Mouse (Mus musculus): ENCODE measurements around the gene Cep250. TPM values are rescaled to one million over a fixed set of nuclear protein-coding genes. Genes with fewer than 3 reads are reported as not detected.
A peak's percentile ranks its signal among the peaks of the same experiment; 100 is the strongest.

The Cep250 gene
- polyA plus RNA-seq, 1 experiment: 15.9 TPM

DNA sequence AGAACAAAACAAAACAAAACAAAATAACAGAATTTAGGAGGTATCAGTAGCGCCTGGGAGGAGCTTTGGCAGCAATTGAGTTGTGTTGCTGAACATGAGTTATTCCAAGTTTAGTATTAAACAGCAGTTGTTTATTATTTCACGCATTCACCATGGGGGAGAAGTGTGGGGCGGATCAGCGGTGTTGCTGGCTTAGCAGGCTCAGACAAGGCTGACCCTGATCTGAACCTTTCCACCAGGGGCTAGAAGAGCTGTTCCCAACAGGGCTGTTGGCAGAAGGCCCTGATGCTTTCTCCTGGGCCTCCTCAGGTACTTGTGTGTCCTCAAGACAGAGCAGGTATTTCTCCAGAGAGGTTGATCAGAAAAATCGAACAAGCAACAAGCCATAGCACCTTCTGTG is 3.7 kb downstream of the Cep250 start:
- TF ChIP-seq CTCF (IDR thresholded peaks at IDR 0.05; ENCODE audit: extremely low read depth, insufficient read depth, low read length) (no peak), POLR2A (IDR thresholded peaks at IDR 0.05; ENCODE audit: extremely low read depth, insufficient read depth, low read length) (no peak)
- Histone ChIP-seq H3K4me1 (ENCODE audit: control insufficient read depth, insufficient read depth, low read length) (no peaks in the 10 kb centered on the region; the same call in 1 of the 2 replicates), H3K4me3 (ENCODE audit: insufficient read depth, low read length) (no peak overlapping the region), H3K27ac (ENCODE audit: insufficient read depth, low read length) (no peak overlapping the region)

DNA sequence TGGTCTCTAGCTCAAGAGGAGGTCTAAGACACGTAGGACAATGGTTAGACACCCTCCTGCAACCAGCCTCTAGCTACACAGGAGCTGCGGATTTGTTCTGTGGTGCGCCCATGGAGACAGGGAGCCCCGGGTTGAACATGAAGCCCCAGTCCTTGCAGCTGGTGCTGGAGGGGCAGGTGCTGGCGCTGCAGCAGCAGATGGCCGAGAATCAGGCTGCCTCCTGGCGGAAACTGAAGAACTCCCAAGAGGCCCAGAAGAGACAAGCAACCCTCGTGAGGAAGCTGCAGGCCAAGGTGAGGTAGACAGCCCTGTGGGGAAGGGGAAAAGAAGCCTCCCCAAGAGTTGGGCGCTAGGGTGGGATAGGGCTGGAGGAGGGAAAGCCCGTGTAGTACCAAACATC is 5.6 kb downstream of the Cep250 start:
- no peak for TF ChIP-seq POLR2A (IDR thresholded peaks at IDR 0.05; ENCODE audit: extremely low read depth, insufficient read depth, low read length)
- no peak for TF ChIP-seq CTCF (IDR thresholded peaks at IDR 0.05; ENCODE audit: extremely low read depth, insufficient read depth, low read length)
- Histone ChIP-seq H3K27ac (ENCODE audit: insufficient read depth, low read length) (no peak overlapping the region), H3K4me1 (ENCODE audit: control insufficient read depth, insufficient read depth, low read length) (no peaks in the 10 kb centered on the region; the same call in 1 of the 2 replicates), H3K4me3 (ENCODE audit: insufficient read depth, low read length) (no peak overlapping the region)

DNA sequence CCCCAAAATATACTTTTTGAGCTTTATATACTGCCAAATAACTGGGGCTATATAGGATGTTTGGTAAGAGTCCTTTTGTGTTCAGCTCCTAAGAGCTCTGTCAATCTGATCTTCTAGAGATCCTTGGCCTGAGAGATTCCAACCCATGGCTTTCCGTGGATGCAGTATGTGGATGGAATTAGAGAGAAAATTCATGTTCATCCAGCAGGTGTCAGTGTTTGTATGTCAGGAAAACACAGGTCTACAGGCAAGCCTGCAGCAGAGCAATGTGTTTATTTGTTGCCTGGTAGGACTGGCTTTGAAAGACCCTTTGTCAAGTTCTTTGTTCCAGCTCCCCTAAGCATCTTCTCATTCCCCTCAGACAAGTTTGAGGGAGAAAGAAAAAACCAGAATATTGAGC is 6.7 kb downstream of the Cep250 start:
- no peaks in the 10 kb centered on the region for H3K4me1 ChIP-seq (ENCODE audit: control insufficient read depth, insufficient read depth, low read length)
- TF ChIP-seq CTCF (IDR thresholded peaks at IDR 0.05; ENCODE audit: extremely low read depth, insufficient read depth, low read length) (peak; percentile 45; the same call in 1 of the 2 replicates), POLR2A (IDR thresholded peaks at IDR 0.05; ENCODE audit: extremely low read depth, insufficient read depth, low read length) (no peak)
- no peak overlapping the region for H3K4me3 ChIP-seq (ENCODE audit: insufficient read depth, low read length)
- H3K27ac ChIP-seq (ENCODE audit: insufficient read depth, low read length): no peak overlapping the region

DNA sequence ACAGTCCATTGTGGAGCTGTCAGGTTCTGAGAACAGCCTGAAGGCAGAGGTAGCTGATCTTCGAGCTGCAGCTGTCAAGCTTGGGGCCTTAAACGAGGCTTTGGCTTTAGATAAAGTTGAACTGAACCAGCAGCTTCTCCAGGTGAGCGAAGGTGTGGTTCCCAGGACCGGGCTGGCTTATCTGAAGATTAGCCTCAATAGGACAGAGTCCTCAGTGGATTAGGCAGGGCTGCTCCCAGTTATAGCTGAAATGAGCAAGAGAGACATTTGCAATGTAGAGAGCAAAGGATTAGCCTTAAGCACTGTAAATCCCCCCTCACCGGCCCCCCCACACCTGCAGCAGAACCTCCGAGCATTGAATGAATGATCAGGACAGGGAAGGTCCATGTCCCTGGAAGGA is 17.1 kb downstream of the Cep250 start:
- H3K4me1 ChIP-seq (ENCODE audit: control insufficient read depth, insufficient read depth, low read length): no peaks in the 10 kb centered on the region
- TF ChIP-seq POLR2A (IDR thresholded peaks at IDR 0.05; ENCODE audit: extremely low read depth, insufficient read depth, low read length) (no peak), CTCF (IDR thresholded peaks at IDR 0.05; ENCODE audit: extremely low read depth, insufficient read depth, low read length) (no peak)
- H3K4me3 ChIP-seq (ENCODE audit: insufficient read depth, low read length): no peak overlapping the region
- H3K27ac ChIP-seq (ENCODE audit: insufficient read depth, low read length): no peak overlapping the region

DNA sequence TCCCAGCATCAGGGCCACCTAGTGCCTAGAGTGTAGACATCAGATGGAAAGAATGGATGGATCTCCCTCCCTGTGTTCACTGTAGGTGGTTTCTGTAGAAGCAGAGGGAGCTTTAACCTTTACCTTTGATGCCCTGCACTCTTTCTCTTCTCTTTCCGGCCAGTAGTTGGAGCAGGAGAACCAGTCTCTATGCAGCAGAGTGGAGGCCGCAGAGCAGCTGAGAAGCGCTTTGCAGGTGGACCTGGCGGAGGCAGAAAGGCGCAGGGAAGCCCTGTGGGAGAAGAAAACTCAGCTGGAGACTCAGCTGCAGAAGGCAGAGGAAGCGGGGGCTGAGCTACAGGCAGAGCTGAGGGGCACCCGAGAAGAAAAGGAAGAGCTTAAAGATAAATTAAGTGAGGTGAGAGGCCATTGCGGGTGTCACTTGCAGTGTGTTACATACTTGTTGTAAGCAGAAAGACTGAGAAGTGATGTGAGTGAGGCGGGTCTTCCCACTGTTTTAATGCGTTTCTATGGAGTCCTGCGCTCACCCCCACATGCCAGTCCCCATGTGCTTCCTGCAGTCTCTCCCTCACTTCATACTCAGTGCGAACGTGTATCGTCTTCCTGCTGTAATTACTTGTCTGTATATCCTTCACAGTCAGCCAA is 18.0 kb downstream of the Cep250 start:
- H3K4me1 ChIP-seq (ENCODE audit: control insufficient read depth, insufficient read depth, low read length): no peaks in the 10 kb centered on the region
- TF ChIP-seq POLR2A (IDR thresholded peaks at IDR 0.05; ENCODE audit: extremely low read depth, insufficient read depth, low read length): no peak
- no peak overlapping the region for H3K4me3 ChIP-seq (ENCODE audit: insufficient read depth, low read length)
- H3K27ac ChIP-seq (ENCODE audit: insufficient read depth, low read length): no peak overlapping the region

DNA sequence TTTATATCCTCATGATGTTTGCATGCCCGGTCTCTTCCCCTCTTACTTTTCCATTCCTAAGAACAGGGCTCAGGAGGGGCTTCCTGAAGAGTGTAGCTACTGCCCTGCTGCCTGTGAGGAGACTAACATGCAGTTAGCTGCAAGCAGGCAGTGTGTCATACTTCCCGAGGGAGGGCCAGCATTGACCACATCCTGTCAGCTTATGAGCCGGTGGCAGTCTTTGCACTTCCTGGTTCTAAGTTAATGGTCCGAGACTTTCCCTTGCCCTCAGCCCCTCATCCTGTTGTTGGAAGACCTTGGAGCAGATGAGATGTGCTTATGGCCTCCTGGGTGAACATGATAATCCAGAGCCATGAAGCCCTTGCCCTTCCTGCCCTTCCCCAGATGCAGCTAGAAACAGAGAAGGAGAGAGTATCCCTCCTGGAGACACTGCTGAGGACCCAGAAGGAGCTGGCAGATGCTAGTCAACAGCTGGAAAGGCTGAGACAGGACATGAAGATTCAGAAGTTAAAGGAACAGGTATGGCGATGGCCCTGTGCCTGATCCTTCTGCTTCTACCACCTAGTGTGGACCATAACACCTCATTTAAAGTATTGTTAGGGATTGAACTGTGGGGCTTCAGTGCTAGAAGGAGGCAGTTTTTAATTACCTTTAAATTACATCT is 23.2 kb downstream of the Cep250 start:
- Histone ChIP-seq H3K27ac (ENCODE audit: insufficient read depth, low read length) (no peak overlapping the region), H3K4me3 (ENCODE audit: insufficient read depth, low read length) (no peak overlapping the region), H3K4me1 (ENCODE audit: control insufficient read depth, insufficient read depth, low read length) (no peaks in the 10 kb centered on the region)
- TF ChIP-seq CTCF (IDR thresholded peaks at IDR 0.05; ENCODE audit: extremely low read depth, insufficient read depth, low read length): no peak
- no peak for TF ChIP-seq POLR2A (IDR thresholded peaks at IDR 0.05; ENCODE audit: extremely low read depth, insufficient read depth, low read length)

DNA sequence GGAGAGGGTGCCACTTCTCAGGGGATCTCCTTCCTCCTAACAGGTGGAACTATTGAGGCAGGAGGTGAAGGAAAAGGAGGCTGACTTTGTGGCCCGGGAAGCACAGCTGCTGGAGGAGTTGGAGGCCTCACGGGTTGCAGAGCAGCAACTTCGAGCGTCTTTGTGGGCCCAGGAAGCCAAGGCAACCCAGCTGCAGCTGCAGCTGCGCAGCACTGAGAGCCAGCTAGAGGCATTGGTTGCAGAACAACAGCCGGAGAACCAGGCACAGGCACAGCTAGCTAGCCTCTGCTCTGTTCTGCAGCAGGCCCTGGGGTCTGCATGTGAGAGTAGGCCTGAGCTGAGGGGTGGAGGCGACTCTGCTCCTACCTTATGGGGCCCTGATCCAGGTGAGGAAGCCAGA is 29.5 kb downstream of the Cep250 start:
- H3K4me3 ChIP-seq (ENCODE audit: insufficient read depth, low read length): no peak overlapping the region
- no peaks in the 10 kb centered on the region for H3K4me1 ChIP-seq (ENCODE audit: control insufficient read depth, insufficient read depth, low read length)
- H3K27ac ChIP-seq (ENCODE audit: insufficient read depth, low read length): no peak overlapping the region
- TF ChIP-seq POLR2A (IDR thresholded peaks at IDR 0.05; ENCODE audit: extremely low read depth, insufficient read depth, low read length): no peak
- no peak for TF ChIP-seq CTCF (IDR thresholded peaks at IDR 0.05; ENCODE audit: extremely low read depth, insufficient read depth, low read length)

DNA sequence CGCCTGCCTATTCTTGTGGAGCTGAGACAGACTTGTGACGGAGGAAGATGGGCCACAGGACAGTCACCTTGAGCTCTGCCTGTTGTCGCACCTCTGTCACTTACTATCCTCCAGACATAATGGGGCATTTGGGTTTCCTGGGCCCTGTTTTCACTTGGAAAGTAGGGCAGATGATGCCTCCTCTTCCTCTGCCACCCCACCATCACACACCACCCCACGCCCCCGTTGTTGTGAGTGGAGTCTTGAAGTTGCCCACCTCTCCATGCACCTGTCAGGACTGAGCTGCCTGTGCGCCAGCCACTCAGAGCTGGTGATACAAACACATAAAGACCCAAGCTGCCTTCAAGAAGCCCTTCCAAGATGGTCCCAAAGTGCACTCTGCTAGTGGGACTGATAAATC is 30.9 kb downstream of the Cep250 start:
- Histone ChIP-seq H3K27ac (ENCODE audit: insufficient read depth, low read length) (no peak overlapping the region), H3K4me3 (ENCODE audit: insufficient read depth, low read length) (no peak overlapping the region), H3K4me1 (ENCODE audit: control insufficient read depth, insufficient read depth, low read length) (no peaks in the 10 kb centered on the region)
- TF ChIP-seq POLR2A (IDR thresholded peaks at IDR 0.05; ENCODE audit: extremely low read depth, insufficient read depth, low read length): no peak
- TF ChIP-seq CTCF (IDR thresholded peaks at IDR 0.05; ENCODE audit: extremely low read depth, insufficient read depth, low read length): no peak

DNA sequence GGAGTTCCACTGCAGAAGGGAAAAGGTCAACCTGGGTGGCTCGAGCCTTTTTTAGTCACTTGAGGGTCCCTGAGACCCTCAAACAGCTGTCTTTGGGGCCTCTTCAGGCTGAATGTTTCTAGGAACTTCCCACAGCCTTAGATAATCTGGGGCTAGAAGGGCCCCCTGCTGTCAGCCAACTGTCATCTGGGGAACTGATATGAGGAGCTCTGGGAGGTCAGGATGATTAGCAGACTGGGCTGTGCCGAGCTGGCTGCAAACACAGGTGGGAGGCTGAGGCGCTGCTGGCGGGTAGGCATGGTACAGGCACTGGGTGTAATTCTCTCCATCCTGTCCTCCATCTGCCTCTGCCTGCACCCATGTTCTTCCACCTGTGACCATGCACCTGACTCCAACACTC is 32.8 kb downstream of the Cep250 start:
- TF ChIP-seq POLR2A (IDR thresholded peaks at IDR 0.05; ENCODE audit: extremely low read depth, insufficient read depth, low read length): no peak
- Histone ChIP-seq H3K27ac (ENCODE audit: insufficient read depth, low read length) (no peak overlapping the region), H3K4me1 (ENCODE audit: control insufficient read depth, insufficient read depth, low read length) (no peaks in the 10 kb centered on the region)

DNA sequence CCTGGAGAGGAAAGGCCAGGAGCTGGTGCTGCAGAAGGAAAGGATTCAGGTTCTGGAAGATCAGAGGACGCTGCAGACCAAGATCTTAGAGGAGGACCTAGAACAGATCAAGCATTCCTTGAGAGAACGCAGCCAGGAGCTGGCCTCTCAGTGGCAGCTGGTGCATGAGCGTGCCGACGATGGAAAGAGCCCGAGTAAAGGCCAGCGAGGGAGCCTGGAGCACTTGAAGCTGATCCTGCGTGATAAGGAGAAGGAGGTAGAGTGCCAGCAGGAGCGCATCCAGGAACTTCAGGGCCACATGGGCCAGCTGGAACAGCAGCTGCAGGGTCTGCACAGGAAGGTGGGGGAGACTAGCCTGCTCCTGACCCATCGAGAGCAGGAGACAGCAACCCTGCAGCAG is 34.9 kb downstream of the Cep250 start:
- H3K4me3 ChIP-seq (ENCODE audit: insufficient read depth, low read length): no peak overlapping the region
- H3K27ac ChIP-seq (ENCODE audit: insufficient read depth, low read length): no peak overlapping the region
- TF ChIP-seq CTCF (IDR thresholded peaks at IDR 0.05; ENCODE audit: extremely low read depth, insufficient read depth, low read length) (no peak), POLR2A (IDR thresholded peaks at IDR 0.05; ENCODE audit: extremely low read depth, insufficient read depth, low read length) (no peak)
- no peaks in the 10 kb centered on the region for H3K4me1 ChIP-seq (ENCODE audit: control insufficient read depth, insufficient read depth, low read length)

More for the DNA sequence above, 32.8 kb downstream of the Cep250 start:
- no peak overlapping the region for H3K4me3 ChIP-seq (ENCODE audit: insufficient read depth, low read length)
